Mouse (Mus musculus) Muller cell, postnatal 12 days (primary cell): ENCODE measurements around the gene Rpl23.
"Not testable (repeated sequence)": the region's sequence is repeated elsewhere in the genome, so short reads cannot be mapped to it uniquely, and the experiment has no call there.

Experiments
- DNase-seq: peaks from one replicate; pipeline ENCODE4 v3.0.0-alpha.2; 2015; ENCODE audit errors: inconsistent ontology term

Rpl23 gene

GRCm38 (mm10) chr11:97766154-97766881 is 15.9 kb downstream of the Rpl23 start, which contains the start of gene Cwc25:
Gene Cwc25, minus strand, starts transcription at chr11:97766556.
- peak; percentile 94 for DNase-seq

- DNase-seq, result no peak
These were observed 20.6 kb downstream of the Rpl23 start for GRCm38 (mm10) chr11:97761638-97762037.

GRCm38 (mm10) chr11:97758942-97759341 is 23.3 kb downstream of the Rpl23 start:
- no peak for DNase-seq

GRCm38 (mm10) chr11:97758125-97758524 is 24.1 kb downstream of the Rpl23 start:
- DNase-seq, result no peak

GRCm38 (mm10) chr11:97753277-97753676 is 29.0 kb downstream of the Rpl23 start:
- no peak for DNase-seq

GRCm38 (mm10) chr11:97748496-97748895 is 33.7 kb downstream of the Rpl23 start:
- DNase-seq, result no peak

GRCm38 (mm10) chr11:97747773-97748172 is 34.5 kb downstream of the Rpl23 start:
- DNase-seq, result no peak

- no peak for DNase-seq
These were observed 36.9 kb downstream of the Rpl23 start for GRCm38 (mm10) chr11:97745331-97745721.

- DNase-seq, result peak; percentile 100
These were observed 37.4 kb downstream of the Rpl23 start for GRCm38 (mm10) chr11:97744718-97745330.

GRCm38 (mm10) chr11:97744063-97744717 is 38.0 kb downstream of the Rpl23 start, which contains the start of gene Pip4k2b:
Gene Pip4k2b, minus strand, starts transcription at chr11:97744704.
- peak; percentile 29 for DNase-seq

- DNase-seq, result no peak
These were observed 38.8 kb downstream of the Rpl23 start for GRCm38 (mm10) chr11:97743423-97743822.

- DNase-seq, result no peak
These were observed 39.6 kb downstream of the Rpl23 start for GRCm38 (mm10) chr11:97742591-97742990.

- no peak for DNase-seq
These were observed 40.1 kb downstream of the Rpl23 start for GRCm38 (mm10) chr11:97742157-97742556.

- peak; percentile 84 for DNase-seq
These were observed 42.0 kb downstream of the Rpl23 start for GRCm38 (mm10) chr11:97740190-97740589.

- no peak for DNase-seq
These were observed 43.1 kb downstream of the Rpl23 start for GRCm38 (mm10) chr11:97739155-97739554.

GRCm38 (mm10) chr11:97738703-97739102 is 43.5 kb downstream of the Rpl23 start:
- no peak for DNase-seq

- no peak for DNase-seq
These were observed 44.6 kb downstream of the Rpl23 start for GRCm38 (mm10) chr11:97737600-97737999.

GRCm38 (mm10) chr11:97736645-97737044 is 45.6 kb downstream of the Rpl23 start:
- DNase-seq, result no peak

GRCm38 (mm10) chr11:97734810-97735209 is 47.4 kb downstream of the Rpl23 start:
- DNase-seq, result not testable (repeated sequence)

GRCm38 (mm10) chr11:97733689-97734088 is 48.5 kb downstream of the Rpl23 start:
- no peak for DNase-seq

GRCm38 (mm10) chr11:97728730-97729129 is 53.5 kb downstream of the Rpl23 start:
- peak; percentile 41 for DNase-seq

GRCm38 (mm10) chr11:97728311-97728710 is 53.9 kb downstream of the Rpl23 start:
- DNase-seq, result peak; percentile 47
